Mouse (Mus musculus): ENCODE results near the gene Wnk2.

Wnk2 gene

DNA sequence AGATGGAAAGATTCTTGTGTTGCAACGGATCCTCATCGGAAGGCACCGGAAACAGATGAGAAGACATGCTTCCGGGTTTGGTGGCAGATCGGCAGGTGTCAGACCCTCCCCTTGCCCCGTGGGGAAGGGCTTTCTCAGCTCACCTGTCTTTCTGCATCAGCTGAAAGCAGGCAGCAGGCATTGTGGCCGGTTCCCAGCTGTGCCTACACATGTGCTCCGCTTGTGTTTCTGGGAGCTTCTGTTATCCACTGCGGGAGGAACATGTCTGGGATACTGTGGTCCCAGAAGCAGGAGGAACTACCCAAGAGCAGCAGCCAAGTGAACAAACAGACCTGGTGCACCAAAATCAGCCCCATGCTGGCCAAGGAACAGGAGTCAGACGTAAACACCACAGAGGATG lies 27.7 kb upstream of the Wnk2 start:
- no peak for DNase-seq

DNA sequence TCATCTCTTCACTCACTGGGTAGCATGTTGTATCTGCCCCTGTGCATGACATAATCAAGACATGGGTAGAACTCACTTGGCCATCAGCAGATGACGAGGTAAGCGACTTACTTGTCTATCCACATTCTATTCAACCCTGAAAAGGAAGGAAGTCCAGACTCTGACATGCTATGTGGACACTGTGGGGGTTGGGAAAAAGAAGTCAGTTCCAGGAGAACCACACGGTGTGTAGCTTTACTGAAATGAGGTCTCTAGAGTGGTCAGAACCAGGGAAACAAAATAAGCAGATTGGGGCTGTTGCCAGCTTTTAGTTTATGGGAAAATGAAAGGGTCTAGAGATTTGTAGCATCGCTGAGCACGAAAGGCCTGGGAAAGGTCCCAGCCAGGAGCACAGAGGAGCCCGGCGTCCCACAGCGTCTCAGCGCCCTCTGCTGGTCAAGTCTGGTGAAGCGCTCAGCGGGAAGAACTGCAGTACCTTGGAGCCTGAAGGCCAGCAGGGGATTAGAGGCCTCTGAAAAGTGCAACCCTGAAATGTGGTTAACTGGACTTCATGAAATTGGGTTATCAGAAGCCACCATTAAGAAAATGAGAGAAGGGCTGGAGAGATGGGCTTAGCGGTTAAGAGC lies 25.3 kb upstream of the Wnk2 start:
- peak; percentile 54 to 82 for DNase-seq

DNA sequence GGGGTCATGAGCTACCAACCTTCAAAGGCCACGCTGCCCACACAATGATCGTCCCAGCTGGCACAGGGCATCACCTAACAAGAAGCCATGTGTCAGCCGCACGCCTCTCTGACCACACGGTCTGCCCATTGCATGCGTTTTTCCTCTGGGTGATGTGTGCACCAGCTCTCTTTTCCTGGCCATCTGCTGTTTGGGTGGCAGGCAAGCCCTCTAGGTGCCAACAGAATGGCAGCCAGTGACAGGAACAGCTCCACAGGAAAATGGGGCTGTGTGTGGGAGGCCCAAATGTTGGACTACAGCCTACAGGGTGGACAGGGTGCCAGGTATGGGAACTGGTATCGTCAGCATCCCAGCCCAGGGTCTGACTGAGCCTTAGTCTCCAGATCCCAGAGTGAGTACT lies 24.5 kb upstream of the Wnk2 start:
- DNase-seq: no peak

DNA sequence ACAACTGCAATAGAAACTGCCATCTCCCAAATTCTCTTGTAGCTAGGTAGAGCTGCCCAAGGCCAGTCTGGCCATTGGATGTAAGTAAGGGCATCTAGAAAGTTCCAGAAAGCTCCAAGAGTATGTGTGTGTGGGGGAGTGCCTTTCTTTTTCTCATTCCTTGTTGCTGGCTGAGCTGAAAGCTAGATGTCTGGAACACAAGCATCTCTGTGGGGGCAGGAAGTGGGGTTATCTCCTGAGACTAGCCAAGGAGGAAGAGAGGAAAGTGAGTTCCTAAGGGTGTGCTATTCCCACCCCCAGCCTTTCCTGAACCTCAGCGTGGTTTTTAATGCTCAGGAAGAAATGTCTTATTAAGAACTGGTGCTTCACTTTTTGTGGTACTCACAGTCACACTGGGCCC lies 23.9 kb upstream of the Wnk2 start:
- no peak for DNase-seq

DNA sequence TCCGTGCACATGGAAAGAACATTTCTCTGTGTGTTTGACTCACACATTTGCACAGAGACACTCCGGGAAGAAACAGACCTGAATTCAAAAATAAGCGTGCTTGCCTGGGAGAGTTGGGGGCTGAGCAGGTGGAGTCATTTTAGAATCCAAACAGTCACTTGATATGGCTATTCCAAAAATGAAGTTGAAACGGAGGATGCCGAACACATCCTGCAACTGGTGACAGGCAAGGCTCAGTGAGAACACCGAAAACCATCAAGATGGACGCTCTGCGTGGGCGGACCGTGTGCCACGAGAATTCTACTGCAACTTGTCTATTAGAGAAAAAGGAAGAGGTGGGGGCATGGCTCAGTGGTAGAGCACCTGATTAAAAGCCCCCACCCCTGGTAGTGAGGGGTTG lies 22.8 kb upstream of the Wnk2 start:
- no peak for DNase-seq

DNA sequence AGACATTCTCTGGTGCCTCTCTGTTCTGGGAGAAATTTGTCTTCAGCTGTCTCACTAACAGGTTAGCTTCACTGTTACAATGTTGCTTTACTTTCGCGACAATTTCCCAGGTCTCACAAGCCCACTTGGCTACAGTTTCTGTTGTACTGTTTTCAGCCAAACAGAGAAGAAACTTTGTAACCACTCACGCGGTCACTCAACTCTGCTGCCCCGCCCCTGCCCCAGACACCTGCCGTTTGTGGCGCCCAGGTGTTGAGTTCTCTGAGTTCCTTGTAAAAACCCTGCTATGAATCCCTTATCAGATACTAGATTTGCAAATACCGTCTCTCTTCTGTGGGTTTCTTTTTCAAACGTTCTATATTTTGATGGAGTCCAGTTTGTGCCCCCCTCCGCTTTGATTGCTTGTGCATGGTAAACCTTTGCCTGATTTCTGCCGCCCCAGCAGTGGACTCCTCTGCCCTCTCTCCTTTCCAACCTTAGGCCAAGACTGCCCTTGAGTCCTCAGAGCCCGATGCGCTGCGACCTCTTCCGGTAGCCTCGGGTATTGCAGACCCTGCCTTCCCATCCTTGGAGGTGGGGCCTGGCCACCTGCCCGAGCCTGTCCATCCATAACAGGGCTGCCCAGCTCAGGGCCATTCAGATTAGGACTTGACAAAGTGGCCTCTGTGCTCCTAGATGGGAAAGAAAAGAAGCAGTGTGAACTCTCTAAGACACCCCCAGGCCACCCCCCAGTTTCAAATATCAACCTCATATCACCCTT lies 21.8 kb upstream of the Wnk2 start:
- DNase-seq: peak; percentile 44 to 75

DNA sequence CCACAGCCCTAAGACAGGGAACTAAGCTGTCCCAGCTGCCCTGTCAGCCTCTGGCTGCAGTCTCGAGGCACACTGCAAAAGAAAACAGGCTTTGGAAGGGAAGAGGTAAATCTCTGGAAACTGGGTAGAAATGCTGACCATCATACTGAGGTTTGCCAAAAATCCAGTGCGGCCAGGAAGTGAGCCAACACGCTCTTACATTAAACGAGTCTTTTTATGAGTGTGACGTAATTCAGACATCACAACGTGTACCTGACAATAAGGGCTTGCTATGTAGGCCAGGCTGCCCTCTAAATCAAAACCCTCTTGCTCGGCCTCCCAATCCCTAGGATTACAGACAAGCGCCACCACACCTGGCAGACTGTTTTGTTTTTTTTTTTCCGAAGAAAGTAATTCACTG lies 19.3 kb upstream of the Wnk2 start:
- DNase-seq: no peak

DNA sequence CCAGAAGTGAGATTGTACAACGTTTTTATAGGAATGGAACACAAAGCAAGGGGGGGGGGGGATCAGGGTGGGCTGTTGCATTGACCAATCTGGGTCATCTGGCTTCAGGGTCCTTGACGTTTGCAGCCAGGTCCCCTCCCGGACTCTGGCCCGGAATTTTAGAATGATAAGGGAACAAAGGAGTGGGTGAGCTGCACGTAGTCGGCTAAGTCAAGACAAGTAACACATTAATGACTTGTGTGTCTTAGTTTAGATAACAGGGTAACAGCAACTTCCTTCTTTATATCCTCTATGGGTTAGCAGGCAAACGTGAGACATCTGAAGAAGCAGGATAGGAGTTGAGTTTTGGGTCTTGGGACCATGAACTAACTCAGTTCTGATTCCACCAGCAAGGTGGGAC lies 15.8 kb upstream of the Wnk2 start:
- DNase-seq: no peak

DNA sequence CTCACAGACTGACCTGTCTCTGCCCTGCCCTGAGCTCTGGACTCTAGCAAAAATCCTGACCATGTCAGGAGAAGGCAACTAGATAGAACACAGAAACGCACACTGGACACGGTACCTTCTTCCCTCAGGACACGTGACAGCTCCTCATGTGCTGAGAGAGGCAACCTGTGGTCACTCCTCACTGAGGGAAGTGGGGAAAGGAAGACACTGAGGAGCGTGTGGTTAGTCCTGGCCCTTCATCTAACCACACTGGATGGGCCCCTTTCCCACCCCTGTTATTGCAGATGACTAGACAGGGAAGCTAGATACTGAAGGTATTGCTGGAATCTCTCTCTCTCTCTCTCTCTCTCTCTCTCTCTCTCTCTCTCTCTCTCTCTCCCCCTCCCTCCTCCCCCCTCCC lies 14.9 kb upstream of the Wnk2 start:
- no peak for DNase-seq

DNA sequence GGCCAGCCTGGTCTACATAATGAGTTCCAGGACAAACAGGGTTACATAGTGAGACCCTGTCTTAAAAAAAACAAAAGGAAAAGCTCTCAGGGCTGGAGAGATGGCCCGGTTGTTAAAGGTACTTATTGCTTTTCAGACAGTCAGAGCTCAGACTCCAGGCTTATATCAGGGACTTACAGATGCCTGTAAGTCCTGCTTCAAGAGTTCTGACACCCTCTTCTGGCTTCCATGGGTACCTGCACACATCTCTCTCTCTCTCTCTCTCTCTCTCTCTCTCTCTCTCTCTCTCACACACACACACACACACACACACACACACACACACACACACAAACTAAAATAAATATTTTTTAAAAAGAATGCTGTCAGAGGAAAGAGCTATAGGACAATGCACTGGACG lies 13.4 kb upstream of the Wnk2 start:
- no peak for DNase-seq

DNA sequence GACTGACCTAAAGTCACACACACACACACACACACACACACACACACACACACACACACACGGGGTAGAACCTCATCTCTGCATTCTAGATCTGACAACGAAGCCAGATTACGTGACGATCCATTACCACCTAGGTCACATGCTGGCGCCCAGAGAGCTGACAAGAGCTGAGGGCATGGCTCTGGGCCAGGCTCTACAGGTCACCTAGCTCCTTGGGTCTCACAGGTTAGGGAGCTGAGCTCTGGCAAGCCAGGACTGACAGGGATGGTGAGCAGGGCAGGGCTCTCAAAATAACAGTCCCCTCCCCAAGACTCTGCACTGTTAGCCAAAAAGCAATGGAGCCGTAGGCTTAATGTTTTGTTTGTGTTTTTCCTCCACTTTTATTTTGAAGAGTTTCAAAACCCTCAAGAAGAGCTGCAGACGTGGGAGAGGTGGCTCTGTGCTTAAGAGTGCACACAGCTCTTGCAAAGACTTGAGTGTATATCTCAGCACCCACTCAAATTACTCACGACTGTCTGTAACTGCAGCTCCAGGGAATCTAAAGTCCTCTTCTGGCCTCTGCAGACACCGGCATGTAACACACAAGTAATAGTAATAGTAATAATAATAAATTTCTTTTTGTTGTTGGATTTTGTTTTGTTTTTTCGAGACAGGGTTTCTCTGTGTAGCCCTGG lies 10.4 kb upstream of the Wnk2 start:
- DNase-seq: no peak

DNA sequence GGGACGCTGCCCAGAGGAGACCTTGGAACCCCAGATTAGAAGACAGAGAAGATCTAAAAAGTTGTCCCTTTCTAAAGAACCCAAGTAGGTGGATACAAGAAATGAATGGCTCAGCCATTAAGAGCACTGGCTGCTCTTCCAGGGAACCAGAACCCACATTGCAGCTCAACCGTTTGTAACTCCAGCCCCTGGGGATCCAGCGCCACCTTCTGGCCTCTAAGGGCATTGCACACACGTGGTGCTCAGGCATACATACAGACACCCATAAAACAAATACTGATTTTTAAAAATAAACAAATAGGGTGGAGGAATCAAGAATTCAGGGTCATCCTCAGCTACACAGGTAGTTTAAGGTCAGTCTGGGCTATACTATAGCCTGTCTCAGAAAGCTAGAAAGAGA lies 8.8 kb upstream of the Wnk2 start:
- DNase-seq: no peak

DNA sequence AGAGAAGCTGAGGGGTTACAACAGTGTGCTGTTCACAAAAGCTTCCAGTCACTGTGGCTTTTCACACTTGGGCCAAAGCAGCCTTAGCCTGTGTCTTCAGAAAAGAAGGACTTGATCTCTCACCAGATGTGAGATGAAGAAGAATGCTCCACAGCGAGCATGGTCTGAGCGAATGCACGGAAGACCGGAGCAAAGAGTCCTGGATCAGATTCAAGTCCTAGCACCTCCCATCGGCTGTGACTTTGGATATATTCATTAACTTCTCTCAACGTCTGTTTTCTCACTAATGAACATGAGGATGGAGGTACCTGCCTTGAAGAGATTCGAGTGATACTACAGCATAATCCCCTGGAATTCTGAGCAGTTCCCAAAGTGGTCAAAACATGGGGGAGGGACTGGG lies 6.8 kb upstream of the Wnk2 start:
- no peak for DNase-seq

DNA sequence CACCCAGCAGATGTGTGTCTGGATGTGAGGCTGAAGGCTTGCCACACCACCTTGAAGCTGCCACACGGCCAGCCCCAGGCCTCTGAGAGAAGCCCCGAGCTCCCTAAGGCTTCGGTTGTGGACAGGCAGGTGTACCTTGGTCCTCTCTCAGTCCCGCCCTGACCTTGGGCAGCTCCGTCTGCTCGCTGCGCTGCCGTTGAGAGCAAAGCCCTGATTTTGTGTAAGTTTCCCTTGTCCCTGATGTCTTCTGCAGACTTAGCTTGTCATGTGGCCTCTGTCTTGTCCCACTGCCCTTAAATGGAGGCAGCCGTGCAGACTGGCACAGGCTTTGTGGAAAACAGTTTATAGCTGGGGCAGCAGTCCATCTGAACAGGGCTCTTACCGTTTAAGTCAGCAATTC lies 6.2 kb upstream of the Wnk2 start:
- DNase-seq: no peak

DNA sequence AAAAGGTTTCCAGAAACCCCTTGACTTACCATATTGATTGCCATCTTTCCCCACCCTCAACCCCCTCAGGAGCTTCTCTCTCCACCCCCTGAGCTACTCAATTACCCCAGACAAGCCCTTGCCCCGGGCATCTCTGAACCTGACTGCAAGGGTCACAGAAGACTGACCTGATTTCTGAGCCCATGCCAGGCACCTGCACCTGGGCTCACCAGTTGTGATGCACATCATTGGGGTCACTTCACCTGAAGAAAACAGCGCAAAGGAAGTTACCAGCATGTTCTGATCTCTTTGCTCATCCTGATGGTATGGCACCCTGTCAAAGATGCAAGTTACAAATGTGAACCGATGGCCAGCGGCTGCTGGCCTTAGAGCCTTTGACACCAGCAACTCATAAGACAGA lies 873 bp upstream of the Wnk2 start:
- no peak for DNase-seq

DNA sequence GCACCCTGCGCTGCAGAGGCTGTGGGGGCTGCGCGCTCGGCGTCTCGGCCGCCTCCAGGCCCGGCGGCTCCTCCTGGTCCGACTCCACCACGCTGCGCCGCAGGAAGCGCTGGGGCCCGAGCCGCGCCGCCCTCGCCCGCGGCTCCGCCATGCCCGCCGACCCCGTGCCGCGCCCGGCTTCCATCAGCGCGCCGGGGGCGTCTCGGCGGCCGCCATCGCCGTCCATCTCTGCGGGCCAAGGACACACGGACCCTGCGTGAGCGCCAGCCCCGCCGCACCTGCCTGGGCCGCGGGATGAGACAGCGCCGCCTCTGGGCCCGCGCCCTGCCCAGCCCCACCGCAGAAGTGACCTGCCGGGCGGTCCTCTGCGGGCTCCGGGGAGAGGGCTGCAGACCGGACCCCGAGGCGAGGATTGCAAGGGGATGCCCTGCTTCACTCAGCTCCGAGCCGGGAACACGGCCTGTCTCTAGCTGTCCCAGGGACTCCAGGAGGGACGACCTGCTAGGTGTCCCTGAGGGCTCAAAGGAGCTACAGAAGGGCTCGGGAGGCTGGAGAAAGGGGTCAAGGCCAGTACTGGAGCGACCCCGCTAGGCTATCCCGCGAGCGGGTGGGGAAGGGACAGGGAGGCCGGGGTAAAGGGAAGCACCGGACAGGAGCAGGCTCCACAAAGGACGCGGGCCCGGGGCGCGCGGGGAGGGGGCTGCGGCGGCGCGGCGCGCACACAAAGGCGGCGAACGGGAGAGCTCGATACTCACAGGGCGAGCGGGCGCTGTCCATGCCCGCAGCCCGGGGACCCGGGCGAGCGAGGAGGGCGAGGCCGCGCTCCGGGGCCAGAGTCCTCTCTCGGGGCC lies 582 bp downstream of the Wnk2 start:
- peak in 1 of 2 experiments; percentile 7 for DNase-seq

DNA sequence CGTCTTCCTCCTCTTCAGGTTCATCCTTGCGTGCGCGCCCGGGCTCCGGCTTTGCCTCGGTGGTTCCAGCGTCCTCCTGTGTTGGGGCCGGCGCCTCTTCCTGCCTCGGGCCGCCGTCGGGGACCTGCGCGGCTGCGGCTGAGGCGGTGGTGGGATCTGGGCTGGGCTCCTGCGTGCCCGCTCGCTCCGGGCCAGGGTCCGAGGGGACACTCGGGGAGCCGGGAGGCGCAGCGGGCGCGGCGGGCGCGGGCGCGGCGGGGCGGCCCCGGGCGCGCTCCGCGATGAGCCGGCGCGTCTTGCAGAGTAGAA lies 1.2 kb downstream of the Wnk2 start:
- no peak for DNase-seq

DNA sequence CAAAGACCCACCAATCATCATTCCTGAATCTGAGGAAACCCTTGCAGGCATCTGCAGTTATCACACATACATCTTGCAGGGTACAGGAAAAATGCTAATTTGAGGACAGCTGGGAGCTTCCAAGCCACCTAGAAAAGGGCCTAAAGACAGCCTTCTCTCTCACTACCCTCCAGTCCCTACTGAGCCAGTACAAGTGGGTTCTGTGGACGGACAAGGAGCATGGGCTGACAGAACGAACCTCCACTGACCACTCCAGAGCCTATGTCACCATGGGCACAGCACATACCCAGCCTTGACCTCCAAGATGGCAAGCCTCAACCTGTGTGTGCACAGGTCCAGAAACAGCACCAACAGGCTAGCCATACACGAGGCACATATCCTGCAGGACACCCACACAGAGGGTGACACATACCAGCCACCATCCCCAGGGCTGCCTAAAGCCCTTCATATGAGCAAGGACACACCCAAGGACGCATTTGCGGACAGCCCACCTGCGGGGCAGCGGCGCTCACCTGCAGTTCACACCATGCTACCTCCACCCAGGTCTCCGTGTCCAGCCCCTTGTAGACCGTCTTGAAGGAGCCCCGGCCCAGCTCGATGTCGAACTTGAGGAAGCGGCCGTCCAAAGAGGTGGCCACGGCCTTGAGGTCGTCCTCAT lies 1.6 kb downstream of the Wnk2 start:
- DNase-seq: no peak

DNA sequence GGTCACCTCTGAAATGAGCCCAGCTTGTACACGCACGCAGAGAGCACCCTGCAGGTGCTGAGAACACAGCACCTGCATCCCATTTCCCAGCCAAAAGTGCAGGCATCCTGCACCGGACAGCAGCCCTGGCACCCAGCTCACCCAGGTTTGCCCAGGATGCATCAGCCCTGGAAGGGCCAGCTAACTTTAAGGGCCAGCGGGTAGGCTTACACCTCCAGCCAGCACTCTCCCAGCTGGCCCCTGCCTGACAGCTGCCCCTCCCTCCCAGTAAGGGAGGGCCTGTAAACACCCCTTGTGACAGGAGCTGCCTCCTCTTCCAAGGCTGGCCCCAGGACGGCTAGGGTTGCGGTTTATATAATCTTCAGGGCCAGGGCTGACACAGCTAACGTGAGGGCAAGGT lies 2.4 kb downstream of the Wnk2 start:
- DNase-seq: no peak

DNA sequence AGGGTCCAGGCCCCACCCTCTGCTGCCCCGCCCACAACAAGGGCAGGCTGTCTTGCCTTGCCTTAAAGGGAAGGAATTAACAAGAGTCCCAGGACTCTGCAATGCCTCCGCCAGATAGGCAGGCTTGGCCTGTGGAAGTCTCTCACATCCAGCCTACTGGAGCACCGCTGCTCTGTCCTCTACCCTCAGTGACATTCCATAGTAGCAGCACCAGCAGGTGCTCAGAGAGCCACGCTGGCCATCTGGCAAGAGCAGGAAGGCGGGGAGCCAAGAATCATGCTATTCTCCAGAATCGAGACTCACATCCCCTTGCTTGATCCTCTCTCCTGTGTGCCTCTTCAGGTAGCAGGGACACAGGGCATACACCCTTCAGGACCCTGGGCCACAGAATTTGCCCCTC lies 3.4 kb downstream of the Wnk2 start:
- no peak for DNase-seq

DNA sequence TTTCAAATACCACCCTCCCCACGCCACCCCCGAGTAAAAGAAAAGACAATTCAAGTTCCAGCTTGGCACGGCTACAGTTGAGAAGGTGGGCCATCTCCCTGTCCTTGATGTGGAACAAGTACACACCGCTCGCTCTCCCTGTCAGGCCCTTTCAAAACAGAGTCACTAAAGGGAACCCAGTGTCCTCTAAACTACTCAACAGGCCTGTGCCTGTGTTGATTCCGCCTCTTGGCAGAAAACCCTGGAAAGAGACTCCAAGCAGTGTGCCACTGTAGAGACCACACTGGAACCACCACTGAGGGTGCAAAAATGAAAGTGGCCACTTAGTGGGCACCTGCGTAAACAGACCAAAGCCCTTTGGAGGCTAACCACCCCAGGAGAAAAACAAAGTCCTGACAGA lies 4.5 kb downstream of the Wnk2 start:
- DNase-seq: no peak

DNA sequence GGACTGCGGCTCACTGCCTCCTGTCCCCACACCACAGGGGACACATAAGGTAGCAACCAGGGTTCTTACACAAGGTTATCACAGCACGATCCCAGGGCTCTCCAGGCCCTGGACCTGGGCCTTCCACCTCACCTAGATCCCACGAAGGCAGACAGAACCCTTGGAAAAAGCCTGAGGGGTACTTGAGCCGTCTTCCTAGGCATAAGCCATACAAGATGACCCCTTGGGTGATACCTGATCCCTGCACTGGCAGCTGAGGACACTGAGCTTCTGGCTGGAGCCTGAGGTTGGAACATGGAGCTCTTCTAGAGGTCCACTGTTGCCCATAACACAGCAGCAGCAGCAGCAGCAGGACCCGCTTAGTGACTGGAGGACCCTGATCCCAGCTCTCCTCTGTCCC lies 5.4 kb downstream of the Wnk2 start:
- DNase-seq: no peak

DNA sequence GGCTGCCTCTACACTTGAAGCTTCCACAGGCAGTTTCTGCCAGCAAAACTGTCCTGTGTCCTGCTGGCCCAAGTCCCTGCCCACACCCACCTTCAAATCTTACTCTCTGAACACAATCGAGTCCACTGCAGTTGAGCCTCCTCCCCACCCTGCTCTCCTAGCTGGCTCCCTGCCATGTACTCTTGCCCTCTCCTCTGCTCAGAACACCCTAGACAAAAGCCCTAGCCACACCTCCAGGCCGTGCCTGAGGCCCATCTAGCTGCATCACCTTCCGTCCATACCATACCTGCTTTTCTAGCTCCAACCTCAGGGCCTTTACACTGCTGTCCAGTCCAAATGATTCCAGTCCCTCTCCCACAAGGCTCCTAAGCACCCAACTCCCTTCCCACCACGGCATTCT lies 7.2 kb downstream of the Wnk2 start:
- DNase-seq: no peak

Measured in spleen, adult 18-20 months (tissue).